Mouse (Mus musculus) forebrain, postnatal 0 days (tissue): ENCODE measurements around the gene Cdk19. TPM values are rescaled to one million over a fixed set of nuclear protein-coding genes. Genes with fewer than 3 reads are reported as not detected.
A peak's percentile ranks its signal among the peaks of the same experiment; 100 is the strongest.

Experiments
- ATAC-seq: fragments of 200-750 bp; cut with Nextera tagmentation; 2 replicates; pipeline ENCODE4 v1.8.0; 2017; ENCODE audit warnings: mild to moderate bottlenecking, moderate library complexity
- DNase-seq: peaks from one replicate; pipeline ENCODE4 v3.0.0-alpha.2; 2015
- H3K27ac ChIP-seq: fragments of 300-500 bp; sonication (generic); 2 replicates; pipeline ENCODE4 v1.5.1; 2014; ENCODE audit warnings: low read depth, mild to moderate bottlenecking, antibody characterized with exemption, low read length, moderate library complexity, mixed read lengths
- H3K27me3 ChIP-seq: fragments of 300-500 bp; sonication (generic); 2 replicates; pipeline ENCODE4 v1.6.1; 2014; ENCODE audit warnings: mild to moderate bottlenecking, low read length, mixed read lengths; ENCODE audit not compliant: insufficient read depth
- H3K36me3 ChIP-seq: fragments of 300-500 bp; sonication (generic); 2 replicates; pipeline ENCODE4 v1.6.1; 2014; ENCODE audit warnings: mild to moderate bottlenecking, moderate library complexity; ENCODE audit not compliant: insufficient read depth
- H3K4me1 ChIP-seq: fragments of 300-500 bp; sonication (generic); 2 replicates; pipeline ENCODE4 v1.6.1; 2014; ENCODE audit warnings: antibody characterized with exemption; ENCODE audit not compliant: insufficient read depth
- H3K4me2 ChIP-seq: fragments of 300-500 bp; sonication (generic); 2 replicates; pipeline ENCODE4 v1.6.1; 2014; ENCODE audit warnings: low read depth, mild to moderate bottlenecking, moderate library complexity
- H3K4me3 ChIP-seq: fragments of 300-500 bp; sonication (generic); 2 replicates; pipeline ENCODE4 v1.5.1; 2014; ENCODE audit warnings: low read depth, low read length, mixed read lengths
- H3K9ac ChIP-seq: fragments of 300-500 bp; sonication (generic); 2 replicates; pipeline ENCODE4 v1.6.1; 2014; ENCODE audit warnings: mild to moderate bottlenecking
- H3K9me3 ChIP-seq: fragments of 300-500 bp; sonication (generic); 2 replicates; pipeline ENCODE4 v1.6.1; 2016; ENCODE audit warnings: low read length
- CTCF ChIP-seq: sonication (generic); IDR thresholded peaks from 2 replicates; pipeline ENCODE4 v1.5.1; 2016; ENCODE audit warnings: antibody characterized with exemption, control low read depth, low read depth
- WGBS: fragments of 180-500 bp; shearing (Covaris S2); extraction: QIAGEN DNeasy Blood & Tissue Kit; methylation state at CpG from one replicate; pipeline ENCODE4 v1.1.7; 2014; 5-methylcytosine and 5-hydroxymethylcytosine counted together
- polyA plus RNA-seq: library from polyadenylated mRNA; unstranded; fragments of >200 nt; fragmentation: Nextera tagmentation; extraction: Ambion mirVana; gene quantifications from 2 replicates; pipeline ENCODE4 v1.2.1, GENCODE M21; 2015
- total RNA-seq: library from RNA; depleted of rRNA; stranded (reverse); fragments of >200 nt; gene quantifications from 2 replicates; pipeline ENCODE4 v1.2.3, GENCODE M21; 2014

The Cdk19 gene
- total and polyA plus RNA-seq, 2 experiments from 2014 or later: 11.5 to 33.7 TPM

- H3K4me2 ChIP-seq: no peak overlapping the region
- WGBS: 93% methylated on average over 1 of the region's 1 CpGs
- no peak overlapping the region for H3K9ac ChIP-seq
- DNase-seq: no peak
- ATAC-seq: no peak
- no peak overlapping the region for H3K27ac ChIP-seq
- H3K4me1 ChIP-seq: no peaks in the 10 kb centered on the region
- no peaks in the 10 kb centered on the region for H3K27me3 ChIP-seq
- 0 out of 2 replicates have a peak, but pooled peaks cover 4% of the 10 kb centered on the region for H3K9me3 ChIP-seq
- TF ChIP-seq CTCF: no peak
- no peaks in the 10 kb centered on the region for H3K36me3 ChIP-seq
- no peak overlapping the region for H3K4me3 ChIP-seq
Observed at GRCm38 (mm10) chr10:40330262-40330661, 9.1 kb upstream of the Cdk19 start.

GRCm38 (mm10) chr10:40332864-40333263 is 6.5 kb upstream of the Cdk19 start:
- H3K9me3 ChIP-seq: 0 out of 2 replicates have a peak, but pooled peaks cover 4% of the 10 kb centered on the region
- no peak for TF ChIP-seq CTCF
- DNase-seq: no peak
- H3K36me3 ChIP-seq: no peaks in the 10 kb centered on the region
- 58% methylated on average over 6 of the region's 6 CpGs for WGBS
- H3K4me2 ChIP-seq: no peak overlapping the region
- no peaks in the 10 kb centered on the region for H3K4me1 ChIP-seq
- no peaks in the 10 kb centered on the region for H3K27me3 ChIP-seq
- ATAC-seq: no peak
- H3K4me3 ChIP-seq: no peak overlapping the region
- no peak overlapping the region for H3K27ac ChIP-seq
- no peak overlapping the region for H3K9ac ChIP-seq

- ATAC-seq (no peak), DNase-seq (no peak)
- Histone ChIP-seq H3K36me3 (no peaks in the 10 kb centered on the region), H3K4me2 (no peak overlapping the region), H3K4me1 (no peaks in the 10 kb centered on the region), H3K9ac (no peak overlapping the region), H3K4me3 (no peak overlapping the region), H3K27ac (no peak overlapping the region), H3K9me3 (no peaks in the 10 kb centered on the region), H3K27me3 (no peaks in the 10 kb centered on the region; the same call in 1 of the 2 replicates)
- TF ChIP-seq CTCF: no peak
- WGBS: 80% methylated on average over 4 of the region's 4 CpGs
Observed at GRCm38 (mm10) chr10:40342036-40342435, 2.7 kb downstream of the Cdk19 start.

GRCm38 (mm10) chr10:40346776-40347403 is 7.5 kb downstream of the Cdk19 start:
- 79% methylated on average over 3 of the region's 3 CpGs for WGBS
- Histone ChIP-seq H3K4me1 (0 out of 2 replicates have a peak, but pooled peaks cover 3% of the 10 kb centered on the region), H3K4me2 (no peak overlapping the region), H3K36me3 (no peaks in the 10 kb centered on the region), H3K9ac (no peak overlapping the region), H3K27me3 (no peaks in the 10 kb centered on the region), H3K4me3 (no peak overlapping the region), H3K9me3 (no peaks in the 10 kb centered on the region), H3K27ac (no peak overlapping the region)
- no peak for ATAC-seq
- no peak for TF ChIP-seq CTCF
- no peak for DNase-seq

- no peak for ATAC-seq
- no peaks in the 10 kb centered on the region for H3K36me3 ChIP-seq
- no peak overlapping the region; the same call in 1 of the 2 replicates for H3K4me2 ChIP-seq
- peak; percentile 8; the same call in 1 of the 2 replicates for TF ChIP-seq CTCF
- H3K27ac ChIP-seq: peak overlapping the region; percentile 87; the same call in 1 of the 2 replicates
- H3K27me3 ChIP-seq: no peaks in the 10 kb centered on the region
- no peak overlapping the region for H3K4me3 ChIP-seq
- H3K4me1 ChIP-seq: 0 out of 2 replicates have a peak, but pooled peaks cover 3% of the 10 kb centered on the region
- no peak overlapping the region for H3K9ac ChIP-seq
- WGBS: 76% methylated on average over 9 of the region's 9 CpGs
- no peak for DNase-seq
- no peaks in the 10 kb centered on the region for H3K9me3 ChIP-seq
Observed at GRCm38 (mm10) chr10:40347461-40347954, 8.1 kb downstream of the Cdk19 start.

- 2% methylated on average over 73 of the region's 76 CpGs for WGBS
- Histone ChIP-seq H3K9me3 (no peaks in the 10 kb centered on the region), H3K9ac (peak overlapping the region; percentile 85), H3K27ac (peak overlapping the region; percentile 94), H3K36me3 (no peaks in the 10 kb centered on the region), H3K4me1 (0 out of 2 replicates have a peak, but pooled peaks cover 3% of the 10 kb centered on the region), H3K27me3 (no peaks in the 10 kb centered on the region), H3K4me2 (peak overlapping the region; percentile 63), H3K4me3 (peak overlapping the region; percentile 90)
- DNase-seq: peak; percentile 99
- peak; percentile 98 for ATAC-seq
- no peak for TF ChIP-seq CTCF
Observed at GRCm38 (mm10) chr10:40348566-40349536, 9.5 kb downstream of the Cdk19 start.
